Mouse (Mus musculus): ENCODE results near the gene Plekha5.

Plekha5 gene

DNA sequence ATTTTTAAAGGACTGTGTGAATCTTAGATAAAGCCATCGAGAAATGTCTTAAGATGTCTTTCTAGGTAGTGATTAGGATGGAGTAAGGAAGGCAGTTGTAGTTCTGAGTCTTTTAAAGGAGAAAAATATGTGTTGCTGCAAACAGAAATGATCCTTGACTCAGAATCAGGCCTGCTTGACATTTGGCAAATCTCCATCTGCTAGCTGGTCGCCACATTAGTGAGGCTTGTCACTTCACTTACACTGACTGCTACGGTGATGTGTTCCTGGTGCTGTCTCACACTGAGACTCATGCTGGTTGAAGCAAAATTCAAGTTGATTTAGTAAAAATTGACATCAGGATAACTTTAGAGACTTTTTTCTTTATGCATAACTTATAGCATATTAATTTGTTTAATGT, 32.0 kb downstream of the Plekha5 start:
- no peak for DNase-seq (ENCODE audit: low spot score)

DNA sequence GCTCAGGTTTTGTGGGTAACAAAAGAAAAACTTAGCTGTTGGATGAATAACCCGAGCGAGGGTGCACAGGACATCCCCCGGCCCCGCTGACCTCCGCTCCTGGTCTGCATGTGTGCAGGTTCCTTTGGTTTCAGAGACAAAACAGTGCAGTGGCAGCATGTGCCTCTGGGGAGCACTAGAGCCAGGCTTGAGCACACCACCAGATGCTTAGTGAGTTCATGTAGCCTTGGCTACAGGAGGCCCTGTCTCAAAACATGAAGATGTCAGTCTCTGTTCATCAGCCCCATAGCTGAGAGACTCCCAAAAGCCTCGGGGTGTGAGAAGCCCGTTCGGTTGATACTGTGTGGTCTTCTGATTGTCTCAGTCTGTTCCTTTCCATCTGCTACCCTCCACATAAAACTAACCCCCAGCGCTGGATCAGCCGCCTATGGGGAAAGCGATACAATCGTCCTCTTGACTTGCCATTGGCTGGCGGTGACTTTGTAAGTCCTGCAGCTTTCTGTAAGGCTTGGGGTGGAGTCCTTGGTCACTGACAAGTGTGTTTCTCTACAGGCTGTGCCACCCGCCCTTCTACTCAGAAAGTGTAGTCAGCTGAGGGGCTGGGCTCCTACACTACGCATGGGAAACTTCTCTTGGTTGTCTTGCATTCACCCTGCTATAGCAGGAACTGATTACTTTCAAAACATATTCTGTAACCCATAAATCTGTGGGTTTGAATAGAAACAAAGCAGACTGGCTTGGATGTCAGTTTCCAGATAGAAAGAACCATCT, 32.7 kb downstream of the Plekha5 start:
- no peak for DNase-seq (ENCODE audit: low spot score)

DNA sequence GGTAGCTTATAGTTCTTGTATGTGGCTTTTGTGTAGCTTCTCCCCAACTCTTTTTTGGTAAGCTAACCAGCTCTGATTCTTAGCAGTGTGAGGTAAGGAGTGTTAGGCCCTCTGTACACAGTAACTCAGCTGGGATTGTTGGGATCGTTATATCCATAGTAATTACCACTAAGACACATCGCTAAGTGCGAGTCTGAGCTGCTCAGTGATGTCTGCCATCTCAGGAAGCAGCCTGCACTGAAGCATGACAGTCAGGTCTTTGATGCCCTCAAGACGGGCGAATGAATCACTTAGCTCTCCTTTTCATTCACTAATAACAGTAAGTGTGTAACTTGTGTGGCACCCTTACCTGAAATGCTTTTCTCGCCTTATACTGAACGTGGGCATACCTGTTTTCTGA, 36.5 kb downstream of the Plekha5 start:
- DNase-seq (ENCODE audit: low spot score), result no peak

DNA sequence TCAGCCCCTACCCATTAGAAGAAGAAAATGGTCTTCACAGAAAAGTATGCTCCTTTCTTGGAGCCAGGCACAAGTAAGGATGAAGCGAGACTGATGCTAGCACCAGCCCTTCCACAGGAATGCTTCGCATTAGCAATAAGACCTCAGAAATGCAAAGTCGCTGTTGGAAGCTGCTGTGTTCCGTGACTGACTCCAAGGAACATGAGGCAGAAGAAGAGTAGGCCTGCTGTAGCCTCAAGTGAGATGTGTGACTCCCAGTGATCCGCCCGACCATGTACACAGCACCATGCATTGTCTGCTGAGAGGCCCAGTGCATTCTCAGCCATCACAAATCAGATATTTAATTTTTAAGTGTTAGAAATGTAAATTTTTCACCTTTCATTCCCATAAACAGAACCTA, 41.0 kb downstream of the Plekha5 start:
- DNase-seq (ENCODE audit: low spot score), result no peak

DNA sequence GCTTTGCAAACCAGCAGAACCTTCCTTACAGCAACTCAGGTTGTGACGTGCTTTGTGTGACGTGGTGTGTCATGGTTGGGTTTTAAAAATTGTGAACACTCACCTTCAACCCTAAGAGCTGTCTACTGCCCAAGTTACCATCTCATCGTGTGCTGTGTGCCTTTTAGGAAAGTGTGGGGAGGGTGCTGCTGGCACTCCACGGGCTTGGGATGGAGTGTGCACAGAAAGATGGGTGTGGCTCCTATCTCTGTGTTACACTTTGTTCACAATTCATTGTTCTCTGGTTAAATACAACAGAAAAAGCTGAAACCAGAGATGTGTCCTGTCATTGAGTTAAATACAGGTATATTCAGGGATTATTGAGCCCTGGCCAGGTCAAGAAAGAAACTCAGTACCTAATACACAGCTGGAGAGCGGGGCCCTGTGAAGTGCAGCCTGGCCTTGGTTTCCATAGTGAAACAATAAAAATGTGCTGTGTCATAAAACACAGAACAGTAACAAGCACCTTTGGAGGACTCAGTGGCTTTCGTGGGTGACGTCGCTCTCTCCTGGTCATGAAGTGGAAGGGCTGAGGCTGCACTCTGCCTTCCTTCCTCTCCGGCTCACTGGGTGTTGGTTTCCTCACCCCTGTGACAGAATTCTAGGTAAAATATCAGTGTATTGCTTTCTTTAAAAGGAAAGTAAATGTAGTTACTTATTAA, 42.2 kb downstream of the Plekha5 start:
- DNase-seq (ENCODE audit: low spot score), result no peak

DNA sequence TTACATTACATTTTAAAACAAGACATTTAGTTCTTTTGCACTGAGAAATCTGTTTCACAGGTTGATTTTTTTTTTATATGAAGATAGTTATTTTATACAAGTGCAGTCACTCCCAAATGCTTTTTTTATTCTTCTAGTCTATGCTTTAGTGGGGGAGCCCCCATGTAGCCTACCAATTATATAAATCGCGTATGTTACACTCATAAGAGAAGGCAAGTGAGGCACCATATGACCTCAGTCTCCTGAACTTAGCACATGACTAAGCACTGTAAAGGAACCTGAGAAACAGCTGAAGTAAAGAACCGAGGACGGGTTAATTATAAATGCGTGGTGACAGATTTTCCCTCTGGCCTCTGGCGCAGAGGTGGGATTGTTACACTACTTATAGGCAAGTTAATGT, 43.0 kb downstream of the Plekha5 start:
- DNase-seq (ENCODE audit: low spot score), result no peak

DNA sequence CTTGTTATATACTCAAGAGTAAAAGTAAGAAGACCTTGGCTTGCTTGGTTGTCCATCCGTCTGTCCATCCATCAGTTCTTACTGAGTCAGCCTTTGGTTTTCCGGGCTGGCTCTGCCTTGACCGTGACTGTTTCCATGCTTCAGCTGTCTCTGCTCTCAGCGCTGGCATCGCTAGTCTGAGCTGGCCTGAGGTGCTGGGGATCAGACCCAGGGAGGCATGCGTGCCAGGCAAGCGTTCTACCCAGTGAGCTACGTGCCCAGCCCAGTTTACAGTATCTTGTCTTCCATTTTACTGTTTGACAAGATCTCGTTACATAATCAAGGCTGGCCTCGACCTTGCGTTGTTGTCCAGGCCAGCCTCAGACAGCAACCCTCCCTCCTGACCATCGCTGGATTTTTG, 44.0 kb downstream of the Plekha5 start:
- DNase-seq (ENCODE audit: low spot score), result no peak

DNA sequence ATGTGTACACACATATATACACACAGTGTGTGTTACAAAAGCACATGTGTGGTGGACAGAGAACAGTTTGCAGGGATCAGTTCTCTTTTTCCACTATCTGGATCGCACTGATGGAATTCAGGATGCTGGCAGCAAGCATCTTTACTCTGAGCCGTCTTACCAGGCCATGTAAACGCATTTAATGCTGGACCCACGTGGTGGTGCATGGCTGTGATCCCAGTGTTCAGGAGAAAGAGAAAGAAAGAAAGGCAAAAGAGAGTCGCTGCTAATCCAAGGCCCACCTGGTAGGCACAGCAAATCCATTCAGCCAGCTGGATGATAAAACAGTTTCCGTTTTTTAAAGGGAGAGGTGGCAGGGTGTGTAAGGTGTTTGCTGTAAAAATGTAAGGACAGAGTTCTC, 45.9 kb downstream of the Plekha5 start:
- no peak for DNase-seq (ENCODE audit: low spot score)

DNA sequence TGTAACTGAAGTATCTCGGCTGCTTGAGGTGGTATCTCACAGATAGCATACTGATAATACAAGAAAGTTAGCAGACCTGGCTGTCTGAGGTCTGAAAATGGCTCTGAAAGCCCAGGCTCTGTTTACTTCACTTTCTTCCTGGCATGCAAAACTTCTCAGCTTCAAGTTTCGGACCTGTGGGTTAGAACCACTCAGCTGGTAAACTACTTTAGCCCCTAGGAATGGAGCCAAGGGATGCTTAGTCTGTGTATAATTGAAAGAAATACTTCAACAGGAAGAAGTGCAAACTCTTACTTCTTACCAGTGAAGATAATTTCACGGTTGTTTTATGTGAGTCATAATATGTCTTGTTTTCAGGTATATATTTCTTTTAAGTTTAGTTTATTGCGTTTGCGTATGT, 47.9 kb downstream of the Plekha5 start:
- DNase-seq (ENCODE audit: low spot score), result no peak

DNA sequence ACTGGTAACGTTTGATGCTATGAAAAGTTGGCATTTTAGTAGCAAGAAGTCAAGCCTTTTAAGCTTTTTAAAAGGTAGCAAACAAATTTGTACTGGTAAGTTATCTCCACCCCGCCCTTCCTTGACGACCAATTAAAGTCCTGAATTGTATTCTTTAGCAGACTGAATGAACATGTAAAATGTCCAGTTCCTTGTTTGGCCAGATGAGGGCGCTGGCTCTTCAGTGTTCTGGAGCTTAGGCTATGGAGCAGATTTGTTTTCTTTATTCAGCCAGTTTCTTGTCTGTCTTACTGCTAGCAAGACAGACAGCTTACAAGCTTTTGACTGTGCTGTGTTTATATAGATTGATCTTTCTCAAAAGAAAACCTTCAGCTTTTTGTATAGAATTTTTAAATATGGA, 48.5 kb downstream of the Plekha5 start:
- DNase-seq (ENCODE audit: low spot score), result no peak

DNA sequence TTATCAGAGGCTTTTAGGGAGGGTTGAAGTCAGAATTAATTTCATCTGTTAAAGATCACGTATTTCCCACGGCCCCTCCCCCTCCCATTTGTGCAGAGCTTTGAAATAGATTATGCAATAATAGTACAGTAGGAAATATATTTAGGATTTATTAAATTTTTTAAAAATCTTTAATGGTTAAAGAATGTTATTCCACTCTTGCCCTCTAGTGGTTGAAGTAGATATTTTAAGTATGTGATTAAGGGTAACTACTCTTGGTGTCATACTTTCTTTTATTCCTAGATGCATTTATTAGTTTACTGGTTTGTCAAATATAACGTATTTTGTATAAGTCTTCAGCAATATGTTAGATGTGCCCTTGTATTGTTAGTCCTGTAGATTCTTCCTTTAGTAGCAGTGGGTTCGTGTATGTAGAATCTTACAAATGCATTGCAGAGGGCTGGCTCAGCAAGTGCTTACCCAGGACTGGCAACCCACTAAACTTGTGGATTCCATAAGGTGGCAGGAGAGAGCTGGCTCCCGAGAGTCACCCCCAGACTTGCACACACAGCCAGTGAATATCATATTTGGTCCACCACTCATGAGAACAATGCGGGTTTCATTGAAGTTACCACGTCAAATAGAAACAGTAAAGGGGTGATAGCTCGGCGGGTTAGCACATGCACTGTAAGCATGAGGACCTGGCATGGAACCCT, 51.7 kb downstream of the Plekha5 start:
- no peak for DNase-seq (ENCODE audit: low spot score)

DNA sequence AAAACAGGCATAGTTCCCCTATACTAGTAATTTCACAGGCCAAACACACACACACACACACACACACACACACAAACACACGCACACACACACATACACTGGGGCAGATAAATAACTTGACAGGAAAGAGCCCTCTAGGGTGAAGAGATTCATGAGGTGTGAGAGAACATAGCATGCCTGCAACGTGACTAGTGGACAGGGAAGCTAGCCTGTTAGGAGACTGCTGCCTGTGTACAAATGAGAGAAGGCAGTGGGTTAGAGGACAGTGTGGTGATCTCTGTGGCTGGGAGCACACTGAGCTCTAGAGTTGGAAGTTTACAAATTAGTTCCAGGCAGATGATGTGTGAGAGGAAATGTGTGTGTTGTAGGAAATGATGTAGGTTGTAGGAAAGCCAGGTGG, 53.1 kb downstream of the Plekha5 start:
- DNase-seq (ENCODE audit: low spot score), result no peak

DNA sequence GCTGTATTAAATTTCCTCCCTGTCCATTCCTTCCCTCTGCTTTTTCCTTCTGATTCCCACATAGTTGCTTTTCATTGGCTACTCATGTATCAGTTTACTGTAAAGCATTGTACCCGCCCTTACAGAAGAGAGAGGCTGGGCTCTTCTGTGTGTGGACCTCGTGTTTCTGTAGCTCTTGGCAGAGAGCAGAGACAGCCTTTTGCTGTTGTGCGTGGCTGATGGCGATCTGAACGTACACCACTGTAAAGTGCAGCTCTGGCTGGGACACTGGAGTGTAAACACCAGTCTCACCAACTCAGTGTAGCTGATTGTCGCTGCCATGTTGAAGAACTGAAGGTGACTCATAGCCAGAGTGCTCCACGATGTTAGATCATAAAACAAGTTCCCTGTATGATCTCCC, 54.2 kb downstream of the Plekha5 start:
- DNase-seq (ENCODE audit: low spot score), result no peak

DNA sequence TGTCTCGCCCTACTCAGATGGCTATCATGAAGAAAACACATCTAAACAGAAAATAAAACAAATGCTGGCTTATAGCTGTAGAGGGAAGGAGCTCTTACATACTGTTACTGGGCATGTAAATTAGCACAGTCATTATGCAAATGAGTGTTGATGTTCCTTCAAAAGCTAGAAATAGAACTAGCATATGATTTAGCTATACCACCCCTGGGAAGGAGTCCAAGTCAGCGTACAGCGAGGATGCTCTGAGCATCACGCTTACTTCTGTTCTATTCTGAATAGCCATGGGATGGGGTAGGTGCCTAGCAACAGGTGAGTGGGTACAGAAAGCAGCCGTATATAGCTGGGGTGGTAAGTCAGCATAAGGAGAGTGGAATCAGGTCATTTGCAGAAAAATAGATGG, 55.1 kb downstream of the Plekha5 start:
- DNase-seq (ENCODE audit: low spot score), result no peak

DNA sequence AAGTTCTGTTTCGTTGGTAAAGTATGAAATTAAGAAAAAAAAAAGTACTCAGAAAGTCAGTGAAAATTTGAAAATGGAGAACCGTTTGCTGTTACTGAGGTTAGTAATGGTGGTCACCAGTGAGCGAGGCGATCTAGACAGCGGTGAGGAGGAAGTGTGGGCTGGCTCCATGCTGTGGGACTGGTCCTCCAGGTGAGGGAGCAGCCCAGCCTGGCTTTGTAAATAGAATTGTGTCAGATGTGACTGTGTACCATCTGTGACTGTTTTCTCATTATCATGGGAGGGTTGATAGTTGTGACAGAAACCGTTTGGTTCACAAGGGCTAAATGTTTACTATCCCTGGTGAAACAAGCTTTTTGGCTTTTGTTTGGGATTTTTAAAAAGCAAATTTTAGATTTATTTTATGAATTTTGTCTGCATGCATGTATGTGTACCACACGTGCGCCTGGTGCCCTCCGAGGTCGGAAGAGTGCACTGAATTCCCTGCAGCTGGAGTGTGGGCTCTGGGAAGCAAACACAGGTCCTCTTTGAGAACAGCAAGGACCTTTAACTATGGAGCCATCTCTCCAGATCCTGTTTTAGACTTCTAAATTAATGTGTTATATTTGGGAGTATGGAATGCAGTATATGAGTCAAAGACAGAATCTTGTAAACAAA, 56.7 kb downstream of the Plekha5 start:
- no peak for DNase-seq (ENCODE audit: low spot score)

DNA sequence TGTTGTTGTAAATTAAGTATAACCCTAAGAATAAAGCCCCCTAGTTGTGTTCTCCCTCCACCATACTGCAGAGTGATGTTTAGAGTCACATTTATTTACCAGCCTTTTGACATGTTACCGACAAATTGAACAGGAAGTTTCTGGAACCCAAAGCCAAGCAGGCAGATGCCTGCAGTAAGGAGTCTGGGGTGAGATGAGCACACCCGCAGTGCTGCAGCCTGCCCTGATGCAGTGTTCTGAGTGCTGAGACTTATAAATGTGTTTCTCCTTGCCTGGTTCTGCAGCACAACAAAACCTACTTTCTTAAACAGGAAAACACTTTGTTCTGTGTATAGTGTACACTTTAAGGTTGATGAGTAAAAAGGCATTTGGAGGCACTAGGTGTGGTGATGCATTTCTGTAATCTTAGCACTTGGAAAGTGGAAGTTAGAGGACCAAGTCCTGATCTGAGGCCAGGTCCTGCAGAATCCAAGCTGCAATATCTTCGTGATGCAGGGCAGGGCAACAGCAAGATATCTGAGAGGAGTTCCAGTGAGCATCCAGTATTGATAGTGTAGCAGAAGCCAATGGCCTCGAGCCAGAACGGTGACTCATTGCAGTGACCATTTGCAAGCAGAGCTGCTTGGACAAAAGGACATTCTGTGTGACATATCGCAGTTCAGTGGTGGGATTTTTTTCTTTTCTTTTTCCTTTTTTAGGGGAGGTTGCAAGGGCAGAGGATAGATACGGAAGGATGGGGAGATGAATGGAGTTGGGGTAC, 58.0 kb downstream of the Plekha5 start:
- no peak for DNase-seq (ENCODE audit: low spot score)

DNA sequence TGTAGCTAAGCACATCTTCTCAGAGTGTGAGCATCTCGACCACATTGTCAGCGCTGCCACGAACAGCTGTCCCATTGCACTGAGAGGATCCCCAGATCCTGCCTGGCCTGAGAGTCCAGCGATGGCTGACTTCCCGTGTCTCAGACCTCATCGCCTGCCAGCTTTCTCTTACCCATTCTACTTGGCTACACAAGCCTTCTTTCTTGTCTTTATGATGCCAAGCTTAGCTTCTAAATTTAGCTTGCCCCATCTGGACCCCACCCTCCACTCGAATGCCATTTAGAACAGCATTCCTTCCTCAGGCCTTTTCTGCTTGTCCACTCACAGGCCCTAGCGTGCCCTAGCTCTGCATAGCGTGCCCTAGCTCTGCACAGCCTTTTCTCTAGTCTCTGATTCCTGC, 60.3 kb downstream of the Plekha5 start:
- DNase-seq (ENCODE audit: low spot score), result no peak

DNA sequence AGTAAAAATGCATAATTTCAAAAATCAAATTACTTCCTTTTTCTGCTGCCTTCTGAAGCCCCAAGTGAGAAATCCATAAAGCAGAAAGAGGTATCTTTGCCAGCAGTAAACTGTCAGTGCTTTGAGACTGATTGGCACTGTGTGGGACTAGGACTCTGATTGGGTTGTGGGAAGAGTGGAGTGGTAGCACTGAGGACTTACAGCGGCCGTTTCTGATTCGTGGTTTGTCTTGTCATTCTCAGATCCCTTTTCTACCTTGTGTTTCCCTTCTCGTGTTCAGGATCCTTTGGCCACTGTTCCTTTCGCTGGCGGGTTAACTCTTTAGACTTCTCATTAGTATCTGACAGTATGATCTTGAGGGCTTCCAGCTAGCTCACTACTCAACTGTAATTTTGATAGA, 61.8 kb downstream of the Plekha5 start:
- DNase-seq (ENCODE audit: low spot score), result no peak

DNA sequence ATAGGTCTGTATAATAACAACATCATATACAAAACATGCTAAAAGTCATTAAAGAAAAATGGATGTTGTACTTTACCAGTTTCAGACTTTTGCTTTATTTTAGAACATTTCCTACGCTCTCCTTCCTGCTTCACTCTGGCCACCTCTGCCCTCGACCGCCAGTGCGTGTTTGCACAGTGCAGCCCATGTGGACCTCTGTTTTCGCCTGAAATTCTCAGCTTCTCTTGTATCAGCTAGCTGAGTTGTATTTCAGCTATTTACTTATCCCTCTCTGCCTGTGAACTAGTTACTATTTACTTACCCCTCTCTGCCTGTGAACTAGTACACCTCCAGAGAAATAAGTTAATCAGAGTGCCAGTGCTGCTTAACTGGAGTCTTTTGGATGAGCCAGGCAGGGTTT, 62.8 kb downstream of the Plekha5 start:
- no peak for DNase-seq (ENCODE audit: low spot score)

DNA sequence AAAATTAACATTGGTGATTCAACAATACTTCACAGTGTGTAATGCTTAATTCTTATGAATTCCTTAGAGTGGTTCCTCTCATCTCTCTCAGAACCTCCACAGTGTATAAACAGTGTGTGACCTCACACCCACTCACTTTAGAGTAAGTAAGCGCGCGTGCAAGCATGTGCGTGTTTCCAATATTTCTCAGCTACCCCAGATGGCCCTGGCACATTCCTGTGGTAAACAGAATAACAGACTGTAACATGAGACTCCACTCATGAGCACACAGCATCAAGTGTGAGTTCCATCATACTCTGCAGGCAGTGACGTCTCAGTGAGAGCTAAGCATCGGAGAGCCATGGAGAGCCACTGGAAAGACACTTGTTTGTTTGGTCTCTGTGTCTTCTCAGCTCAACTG, 63.6 kb downstream of the Plekha5 start:
- DNase-seq (ENCODE audit: low spot score), result no peak

DNA sequence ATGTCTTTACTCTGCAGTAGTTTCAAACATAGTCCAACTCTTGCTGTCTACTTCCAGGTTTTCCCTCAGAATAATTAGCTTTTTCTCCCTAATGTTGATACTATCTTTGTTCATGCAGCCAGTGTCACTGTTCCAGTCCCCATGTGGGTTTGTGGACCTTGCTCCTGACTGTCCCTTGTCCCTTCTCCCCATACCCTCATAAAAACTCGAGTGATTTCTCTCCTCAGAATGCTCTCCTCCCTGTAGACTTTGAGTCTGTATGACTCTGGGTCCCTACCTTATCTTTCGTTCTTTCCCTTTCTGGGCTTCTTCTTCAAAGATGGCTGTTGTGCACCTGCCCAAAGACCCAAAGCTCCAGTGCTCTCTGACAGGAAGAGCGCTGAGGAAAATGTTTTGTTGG, 64.8 kb downstream of the Plekha5 start:
- DNase-seq (ENCODE audit: low spot score), result no peak

DNA sequence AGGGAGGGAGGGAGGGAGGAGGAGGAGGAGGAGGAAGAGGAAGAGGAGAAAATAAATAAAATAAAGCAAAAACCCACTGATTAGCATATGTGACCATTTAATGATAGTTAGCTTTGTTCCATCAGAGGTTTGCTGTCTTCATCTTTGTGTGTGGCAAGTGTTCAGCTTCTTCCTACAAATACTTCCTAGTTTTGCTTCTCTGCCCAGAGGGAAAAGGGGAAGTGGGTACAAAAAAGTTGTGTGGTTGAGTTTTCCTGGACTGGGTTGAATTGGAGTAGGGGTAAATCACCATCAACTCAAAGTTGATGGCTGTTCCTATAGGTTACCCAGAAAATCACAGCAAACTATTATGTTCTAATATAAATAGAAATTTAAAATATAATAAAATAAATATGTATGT, 65.7 kb downstream of the Plekha5 start:
- no peak for DNase-seq (ENCODE audit: low spot score)

Measured in urinary bladder, postnatal 10 days (tissue).